Mouse (Mus musculus) cerebellum, postnatal 25 days (tissue): Measurements from ENCODE around the gene Gkn2.

Experiments used
- DNase-seq, 2 experiments: peaks; one replicate each; pipeline ENCODE4 v3.0.0; 2021; ENCODE audit warnings: mixed read lengths in 2 of 2

Gkn2 gene

DNA sequence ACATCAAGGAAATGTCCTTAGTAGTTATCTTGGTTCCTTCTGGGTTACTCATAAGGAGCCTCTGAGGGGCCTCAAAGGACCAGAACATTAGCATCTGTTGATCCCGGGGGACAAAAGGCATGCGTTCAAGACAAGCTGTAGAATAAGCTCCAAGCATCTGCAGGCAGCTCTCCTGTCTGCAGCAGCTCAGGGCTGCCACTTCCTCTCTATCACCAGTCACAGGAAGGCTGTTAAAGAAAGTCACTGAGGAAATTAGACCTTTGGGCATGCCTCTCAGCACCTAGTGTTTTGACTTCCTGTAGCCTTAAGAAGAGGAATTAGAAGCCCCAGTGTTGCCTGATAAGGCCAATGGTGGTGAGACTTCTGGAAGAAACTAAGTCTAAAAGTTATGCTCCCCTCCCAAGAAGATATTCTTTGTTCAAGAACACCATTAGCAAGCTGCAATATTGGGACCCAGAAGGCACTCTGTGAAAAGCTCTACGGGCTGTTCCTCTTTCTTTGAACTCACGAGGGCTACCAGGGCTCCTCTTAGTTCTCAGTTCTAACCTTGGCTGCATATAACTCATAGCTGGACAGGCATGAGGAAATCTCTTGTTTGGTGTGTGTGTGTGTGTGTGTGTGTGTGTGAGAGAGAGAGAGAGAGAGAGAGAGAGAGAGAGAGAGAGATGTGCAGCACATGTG, 26.9 kb downstream of the Gkn2 start:
- DNase-seq, result no peak

GRCm38 (mm10) chr6:87401456-87401855, 28.3 kb downstream of the Gkn2 start:
- DNase-seq, result no peak

DNA sequence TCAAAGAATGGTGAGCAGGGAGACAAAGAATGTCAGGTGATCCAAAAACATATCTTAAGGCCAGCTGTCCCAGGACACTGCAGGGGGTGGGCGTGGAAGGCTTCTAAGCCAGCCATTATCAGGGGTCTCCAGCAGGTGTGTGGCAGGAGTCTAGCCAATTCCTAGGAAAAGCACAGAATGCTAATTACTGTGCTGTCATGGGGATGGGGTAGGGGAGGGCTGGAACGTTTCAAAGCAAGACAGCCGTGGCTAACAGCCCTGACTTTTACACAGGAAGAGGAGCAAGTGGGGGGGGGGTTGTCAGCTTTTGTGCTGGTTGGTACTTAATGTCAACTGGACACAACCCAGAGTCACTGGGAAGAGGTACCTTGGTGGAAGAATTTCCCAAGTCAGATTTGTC, 38.9 kb downstream of the Gkn2 start:
- no peak for DNase-seq

DNA sequence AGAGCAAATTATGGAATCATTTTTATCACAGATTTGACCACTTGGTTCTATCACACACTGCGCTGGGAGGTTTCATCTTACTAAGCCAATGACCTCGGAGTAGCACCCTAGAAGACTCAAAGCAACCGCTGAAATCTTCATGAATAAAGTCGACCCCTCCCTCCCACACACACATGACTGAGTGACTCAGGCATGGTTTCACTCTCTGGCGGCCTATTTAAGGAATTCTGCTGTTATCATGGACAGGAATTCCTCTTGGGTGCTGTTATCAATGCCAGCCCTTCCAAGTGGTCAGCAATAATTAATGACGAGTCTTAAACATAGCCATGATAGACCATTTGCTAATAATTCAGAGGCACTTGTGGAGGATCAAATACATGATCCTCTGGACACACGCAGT, 49.1 kb downstream of the Gkn2 start:
- no peak for DNase-seq

- DNase-seq, result peak; percentile 25 to 62
These were observed 51.1 kb downstream of the Gkn2 start for GRCm38 (mm10) chr6:87424037-87424816.

DNA sequence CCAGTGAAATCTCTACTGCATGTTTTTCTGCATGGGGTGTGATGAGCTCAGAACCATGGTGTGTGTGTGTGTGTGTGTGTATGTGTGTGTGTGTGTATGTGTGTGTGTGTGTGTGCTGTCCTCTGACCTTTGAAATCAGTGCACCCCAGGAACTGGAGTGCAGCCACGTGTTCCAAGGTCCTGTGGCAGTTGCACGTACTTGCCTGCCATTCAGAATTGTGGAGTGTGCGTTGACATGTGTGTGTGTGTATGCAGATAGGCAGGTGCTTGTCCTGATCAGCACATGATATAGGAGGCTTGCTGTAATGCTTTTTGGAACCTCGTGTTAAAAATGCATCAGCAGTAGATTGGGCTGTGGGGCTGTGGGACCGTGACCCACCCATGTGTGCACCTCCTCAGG, 53.8 kb downstream of the Gkn2 start:
- DNase-seq, result no peak

GRCm38 (mm10) chr6:87427616-87428015, 54.5 kb downstream of the Gkn2 start:
- peak; percentile 6 to 7 for DNase-seq

DNA sequence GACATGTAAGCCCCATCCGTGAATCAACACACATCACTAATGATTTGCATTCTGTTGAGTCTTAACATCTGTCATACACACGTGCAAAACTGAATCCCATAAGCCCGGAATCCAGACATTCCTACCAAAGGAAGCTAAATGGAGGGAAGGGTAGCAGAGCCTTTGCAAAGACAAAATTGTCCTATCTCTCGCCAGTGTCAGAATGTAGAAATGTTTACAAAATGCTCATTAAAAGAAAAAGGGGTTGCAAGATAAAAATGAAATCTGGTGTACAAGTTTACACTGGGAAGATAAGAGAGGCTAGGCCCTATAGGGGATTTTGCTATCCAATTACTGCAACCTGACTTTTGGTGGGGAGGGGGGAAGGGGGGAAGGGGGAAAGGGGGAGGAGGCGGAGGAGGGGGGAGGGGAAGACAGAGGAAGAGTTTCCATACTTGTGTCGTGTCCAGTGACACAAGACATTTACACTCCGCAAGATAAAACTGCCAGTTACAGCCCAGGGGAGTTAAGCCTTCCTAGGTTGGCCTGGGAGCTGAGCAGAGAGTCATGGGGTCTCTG, 55.4 kb downstream of the Gkn2 start, which contains the start of gene Bmp10:
Gene Bmp10, plus strand, starts transcription at position 508 of the 558 bp plus-strand sequence.
- no peak for DNase-seq
